Mouse (Mus musculus) kidney, adult 9 months (tissue): ENCODE data around the gene Col18a1.
"Not testable (repeated sequence)": the region's sequence is repeated elsewhere in the genome, so short reads cannot be mapped to it uniquely, and the experiment has no call there.

Experiments
- DNase-seq: peaks from one replicate; pipeline ENCODE4 v3.0.0; 2022

The Col18a1 gene

GRCm38 (mm10) chr10:77134807-77135152 is 31.6 kb downstream of the Col18a1 start:
- not testable (repeated sequence) for DNase-seq

GRCm38 (mm10) chr10:77133951-77134806 is 32.2 kb downstream of the Col18a1 start:
- no peak for DNase-seq

- DNase-seq, result no peak
These were observed 34.2 kb downstream of the Col18a1 start for GRCm38 (mm10) chr10:77132118-77132517.

- DNase-seq, result no peak
These were observed 34.8 kb downstream of the Col18a1 start for GRCm38 (mm10) chr10:77131536-77131935.

GRCm38 (mm10) chr10:77130561-77131240 is 35.6 kb downstream of the Col18a1 start:
- peak; percentile 98 for DNase-seq

GRCm38 (mm10) chr10:77129637-77130410 is 36.5 kb downstream of the Col18a1 start:
- DNase-seq, result no peak

- DNase-seq, result peak; percentile 97
These were observed 38.4 kb downstream of the Col18a1 start for GRCm38 (mm10) chr10:77127926-77128325.

- no peak for DNase-seq
These were observed 39.8 kb downstream of the Col18a1 start for GRCm38 (mm10) chr10:77126590-77126989.

- DNase-seq, result peak; percentile 89
These were observed 41.1 kb downstream of the Col18a1 start for GRCm38 (mm10) chr10:77125078-77125731.

- DNase-seq, result no peak
These were observed 42.4 kb downstream of the Col18a1 start for GRCm38 (mm10) chr10:77123953-77124352.

- no peak for DNase-seq
These were observed 44.9 kb downstream of the Col18a1 start for GRCm38 (mm10) chr10:77121287-77122022.

- DNase-seq, result no peak
These were observed 45.8 kb downstream of the Col18a1 start for GRCm38 (mm10) chr10:77120501-77120900.

- peak; percentile 63 for DNase-seq
These were observed 46.9 kb downstream of the Col18a1 start for GRCm38 (mm10) chr10:77119437-77119836.

- peak; percentile 93 for DNase-seq
These were observed 48.0 kb downstream of the Col18a1 start for GRCm38 (mm10) chr10:77118361-77118760.

GRCm38 (mm10) chr10:77116537-77117455 is 49.6 kb downstream of the Col18a1 start:
- DNase-seq, result no peak

- DNase-seq, result peak; percentile 33
These were observed 52.7 kb downstream of the Col18a1 start for GRCm38 (mm10) chr10:77113489-77114240.

GRCm38 (mm10) chr10:77111550-77112249 is 54.6 kb downstream of the Col18a1 start:
- DNase-seq, result no peak

- no peak for DNase-seq
These were observed 55.5 kb downstream of the Col18a1 start for GRCm38 (mm10) chr10:77110843-77111242.

GRCm38 (mm10) chr10:77110010-77110409 is 56.3 kb downstream of the Col18a1 start:
- DNase-seq, result peak; percentile 66

- DNase-seq, result no peak
These were observed 58.2 kb downstream of the Col18a1 start for GRCm38 (mm10) chr10:77108106-77108505.
